Mouse (Mus musculus): ENCODE results near the gene March9. TPM values are rescaled to one million over a fixed set of nuclear protein-coding genes. Genes with fewer than 3 reads are reported as not detected.
A peak's percentile ranks its signal among the peaks of the same experiment; 100 is the strongest.

March9 gene
- total and polyA plus RNA-seq, 3 experiments = 2.1 to 5.2 TPM; not detected in 1

- Histone ChIP-seq H3K9me3 (replicated peaks; ENCODE audit: insufficient read depth, low read length) (no peaks in the 10 kb centered on the region), H3K36me3 (ENCODE audit: control insufficient read depth in 1 of 2, insufficient read depth in 2 of 2, low read length in 2 of 2) (no peaks in the 10 kb centered on the region; a peak in 1 of 4 replicates), H3K79me2 (ENCODE audit: control insufficient read depth, insufficient read depth, low read length, poor library complexity) (peaks cover 4% of the 10 kb centered on the region; the same call in 1 of the 2 replicates), H3K4me1 (ENCODE audit: control insufficient read depth in 1 of 2, insufficient read depth in 2 of 2, low read length in 2 of 2) (no peaks in the 10 kb centered on the region), H3K9ac (ENCODE audit: control insufficient read depth, low read depth, low read length, poor library complexity, severe bottlenecking) (no peak overlapping the region), H3K4me3 (ENCODE audit: control insufficient read depth in 1 of 2, insufficient read depth in 1 of 2, low read depth in 2 of 2, low read length in 2 of 2) (no peak overlapping the region), H3K27me3 (ENCODE audit: control insufficient read depth in 1 of 2, insufficient read depth in 2 of 2, low read length in 2 of 2) (no peaks in the 10 kb centered on the region), H3K27ac (ENCODE audit: control insufficient read depth, low read depth, low read length) (no peak overlapping the region)
- no peak for DNase-seq (ENCODE audit: low read depth, low spot score)
- TF ChIP-seq MEF2A (IDR thresholded peaks at IDR 0.05; ENCODE audit: extremely low read depth, insufficient replicate concordance, low read depth, low read length, poor library complexity, severe bottlenecking) (no peak), ZNF384 (IDR thresholded peaks at IDR 0.05; ENCODE audit: low read depth, low read length) (no peak), JUND (IDR thresholded peaks at IDR 0.05; ENCODE audit: low read depth, low read length) (no peak), GABPA (IDR thresholded peaks at IDR 0.05; ENCODE audit: low read depth, low read length) (no peak), TCF12 (IDR thresholded peaks at IDR 0.05; ENCODE audit: low read depth, low read length) (no peak)
Observed at GRCm38 (mm10) chr10:127043187-127043586, 16.8 kb downstream of the March9 start.

- no peak for DNase-seq (ENCODE audit: low read depth, low spot score)
- Histone ChIP-seq H3K27ac (ENCODE audit: control insufficient read depth, low read depth, low read length) (peak overlapping the region; percentile 68), H3K9me3 (replicated peaks; ENCODE audit: insufficient read depth, low read length) (no peaks in the 10 kb centered on the region), H3K27me3 (ENCODE audit: control insufficient read depth in 1 of 2, insufficient read depth in 2 of 2, low read length in 2 of 2) (no peaks in the 10 kb centered on the region), H3K4me3 (ENCODE audit: control insufficient read depth in 1 of 2, insufficient read depth in 1 of 2, low read depth in 2 of 2, low read length in 2 of 2) (peak overlapping the region; percentile 88 to 96), H3K79me2 (ENCODE audit: control insufficient read depth, insufficient read depth, low read length, poor library complexity) (peaks cover 4% of the 10 kb centered on the region; the same call in 1 of the 2 replicates), H3K4me1 (ENCODE audit: control insufficient read depth in 1 of 2, insufficient read depth in 2 of 2, low read length in 2 of 2) (no peaks in the 10 kb centered on the region), H3K36me3 (ENCODE audit: control insufficient read depth in 1 of 2, insufficient read depth in 2 of 2, low read length in 2 of 2) (no peaks in the 10 kb centered on the region; a peak in 1 of 4 replicates), H3K9ac (ENCODE audit: control insufficient read depth, low read depth, low read length, poor library complexity, severe bottlenecking) (peak overlapping the region; percentile 98)
- 0 out of 2 replicates have a peak, but pooled peaks have one; percentile 0 for TF ChIP-seq ETS1 (IDR thresholded peaks at IDR 0.05; ENCODE audit: low read depth, low read length)
- peak; percentile 52; the same call in 1 of the 2 replicates for TF ChIP-seq ZNF384 (IDR thresholded peaks at IDR 0.05; ENCODE audit: low read depth, low read length)
- no peak for TF ChIP-seq MAFK (IDR thresholded peaks at IDR 0.05; ENCODE audit: borderline replicate concordance, low read depth, low read length)
- TF ChIP-seq CTCF (IDR thresholded peaks at IDR 0.05 in 2 of 3, conservative IDR thresholded peaks at IDR 0.05 in 1 of 3; ENCODE audit: control insufficient read depth in 1 of 3, insufficient read depth in 1 of 3, low read depth in 2 of 3, low read length in 3 of 3, poor library complexity in 1 of 3, severe bottlenecking in 1 of 3) = no peak
- TF ChIP-seq TBP (IDR thresholded peaks at IDR 0.05; ENCODE audit: low read depth, low read length) = peak; percentile 95
Observed at GRCm38 (mm10) chr10:127042468-127043115, 17.4 kb downstream of the March9 start.

DNA sequence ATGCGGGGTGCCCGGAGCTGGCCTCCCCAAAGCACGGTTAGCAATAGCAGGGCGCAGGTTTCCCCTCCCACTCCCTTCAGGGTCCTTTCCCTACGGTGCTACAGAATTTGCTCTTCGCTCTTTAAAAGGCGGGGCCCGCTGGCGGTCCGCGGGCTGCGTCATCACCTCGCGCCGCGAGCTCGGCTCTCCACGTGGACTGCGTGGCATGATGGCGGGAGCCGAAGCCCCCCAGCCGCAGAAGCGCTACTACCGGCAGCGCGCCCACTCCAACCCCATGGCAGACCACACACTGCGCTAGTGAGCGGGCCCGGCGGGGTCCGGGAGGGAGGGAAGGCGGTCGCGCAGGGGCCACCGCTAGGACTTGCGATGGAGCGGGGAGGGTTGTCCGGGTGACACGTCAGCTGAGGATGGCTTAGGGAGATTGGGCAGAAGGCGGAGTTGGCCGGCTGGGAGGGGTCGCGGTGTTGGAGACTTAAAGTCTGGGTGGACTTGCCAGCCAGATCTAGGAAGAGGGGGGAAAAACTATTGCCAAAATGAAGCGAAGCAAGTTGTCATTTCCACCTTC lies 18.1 kb downstream of the March9 start:
- Histone ChIP-seq H3K9me3 (replicated peaks; ENCODE audit: insufficient read depth, low read length) (no peaks in the 10 kb centered on the region), H3K36me3 (ENCODE audit: control insufficient read depth in 1 of 2, insufficient read depth in 2 of 2, low read length in 2 of 2) (no peaks in the 10 kb centered on the region; a peak in 1 of 4 replicates), H3K9ac (ENCODE audit: control insufficient read depth, low read depth, low read length, poor library complexity, severe bottlenecking) (peak overlapping the region; percentile 98), H3K4me3 (ENCODE audit: control insufficient read depth in 1 of 2, insufficient read depth in 1 of 2, low read depth in 2 of 2, low read length in 2 of 2) (peak overlapping the region; percentile 88 to 96), H3K4me1 (ENCODE audit: control insufficient read depth in 1 of 2, insufficient read depth in 2 of 2, low read length in 2 of 2) (no peaks in the 10 kb centered on the region), H3K27me3 (ENCODE audit: control insufficient read depth in 1 of 2, insufficient read depth in 2 of 2, low read length in 2 of 2) (no peaks in the 10 kb centered on the region), H3K79me2 (ENCODE audit: control insufficient read depth, insufficient read depth, low read length, poor library complexity) (peaks cover 4% of the 10 kb centered on the region; the same call in 1 of the 2 replicates), H3K27ac (ENCODE audit: control insufficient read depth, low read depth, low read length) (peak overlapping the region; percentile 68)
- TF ChIP-seq POLR2AphosphoS2 (IDR thresholded peaks at IDR 0.05; ENCODE audit: low read length) (peak; percentile 48; the same call in 1 of the 2 replicates), USF1 (IDR thresholded peaks at IDR 0.05; ENCODE audit: low read depth, low read length) (peak; percentile 73), HCFC1 (IDR thresholded peaks at IDR 0.05; ENCODE audit: low read depth, low read length) (peak; percentile 90), MYC (IDR thresholded peaks at IDR 0.05; ENCODE audit: low read depth, low read length) (peak; percentile 98), MYB (IDR thresholded peaks at IDR 0.05; ENCODE audit: low read depth, low read length) (no peak), MAZ (IDR thresholded peaks at IDR 0.05; ENCODE audit: low read depth, low read length) (peak; percentile 49; the same call in 1 of the 2 replicates), BHLHE40 (IDR thresholded peaks at IDR 0.05; ENCODE audit: borderline replicate concordance, low read depth, low read length) (no peak), TCF12 (IDR thresholded peaks at IDR 0.05; ENCODE audit: low read depth, low read length) (peak; percentile 10; the same call in 1 of the 2 replicates), MXI1 (IDR thresholded peaks at IDR 0.05; ENCODE audit: low read depth, low read length) (peak; percentile 100), MAFK (IDR thresholded peaks at IDR 0.05; ENCODE audit: borderline replicate concordance, low read depth, low read length) (no peak), ZC3H11A (IDR thresholded peaks at IDR 0.05; ENCODE audit: low read depth, low read length) (no peak), NELFE (IDR thresholded peaks at IDR 0.05; ENCODE audit: low read depth, low read length) (peak; percentile 64), SIN3A (IDR thresholded peaks at IDR 0.05; ENCODE audit: low read length) (peak; percentile 99), POLR2A (IDR thresholded peaks at IDR 0.05; ENCODE audit: control insufficient read depth in 1 of 2, insufficient read depth in 1 of 2, low read depth in 1 of 2, low read length in 2 of 2, poor library complexity in 1 of 2) (peak; percentile 70 to 78; a peak in 3 of 4 replicates), ZMIZ1 (IDR thresholded peaks at IDR 0.05; ENCODE audit: low read depth, low read length) (peak; percentile 65; the same call in 1 of the 2 replicates), MAX (IDR thresholded peaks at IDR 0.05; ENCODE audit: low read length) (peak; percentile 99), GABPA (IDR thresholded peaks at IDR 0.05; ENCODE audit: low read depth, low read length) (no peak)
- DNase-seq (ENCODE audit: low read depth, low spot score) = peak; percentile 95
